Mouse (Mus musculus): ENCODE data around the gene Dscam. TPM values are rescaled to one million over a fixed set of nuclear protein-coding genes. Genes with fewer than 3 reads are reported as not detected.

The Dscam gene
- polyA plus RNA-seq, 1 experiment from 2014 or later: 8.5 TPM

- no peak overlapping the region for H3K4me3 ChIP-seq (replicated peaks; ENCODE audit: low read length)
- H3K36me3 ChIP-seq (ENCODE audit: control insufficient read depth, insufficient read depth): no peaks in the 10 kb centered on the region
- ATAC-seq: no peak
- no peaks in the 10 kb centered on the region for H3K9me3 ChIP-seq (ENCODE audit: control insufficient read depth, low read length)
- WGBS: 44% methylated on average over 5 of the region's 5 CpGs
- no peak overlapping the region for H3K27ac ChIP-seq (ENCODE audit: low read length)
- no peak overlapping the region for H3K9ac ChIP-seq (replicated peaks; ENCODE audit: low read depth, low read length)
- H3K4me2 ChIP-seq (ENCODE audit: low read length): no peak overlapping the region
- no peaks in the 10 kb centered on the region for H3K27me3 ChIP-seq (replicated peaks; ENCODE audit: control insufficient read depth, insufficient read depth, low read length)
- peaks cover 4% of the 10 kb centered on the region; the same call in 1 of the 2 replicates for H3K4me1 ChIP-seq (replicated peaks; ENCODE audit: control insufficient read depth, insufficient read depth, low read length)
Observed at GRCm38 (mm10) chr16:96659275-96659674, 511.3 kb downstream of the Dscam start.

DNA sequence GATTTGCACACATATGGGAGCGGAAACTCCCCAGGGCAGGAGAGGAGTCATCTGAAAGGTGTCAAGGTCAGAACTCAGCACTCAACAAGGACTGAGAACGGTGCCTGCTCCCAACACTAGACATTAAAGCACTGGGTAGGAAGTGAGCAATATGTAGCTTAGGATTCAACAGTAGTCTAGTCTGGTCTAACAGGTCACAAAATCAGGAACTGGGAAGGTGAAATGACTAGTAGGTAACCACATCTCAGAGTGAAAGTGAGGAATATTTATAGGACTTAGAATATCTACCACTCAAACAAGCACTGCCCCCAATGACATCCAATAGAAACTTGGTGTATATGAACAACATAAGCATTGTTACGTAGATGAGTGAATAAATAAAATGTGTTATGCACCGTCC lies 515.0 kb downstream of the Dscam start:
- 90% methylated on average over 4 of the region's 4 CpGs for WGBS
- H3K9ac ChIP-seq (replicated peaks; ENCODE audit: low read depth, low read length): no peak overlapping the region
- no peak overlapping the region for H3K27ac ChIP-seq (ENCODE audit: low read length)
- no peaks in the 10 kb centered on the region for H3K9me3 ChIP-seq (ENCODE audit: control insufficient read depth, low read length)
- peaks cover 4% of the 10 kb centered on the region; the same call in 1 of the 2 replicates for H3K4me1 ChIP-seq (replicated peaks; ENCODE audit: control insufficient read depth, insufficient read depth, low read length)
- ATAC-seq: no peak
- no peak overlapping the region for H3K4me2 ChIP-seq (ENCODE audit: low read length)
- H3K27me3 ChIP-seq (replicated peaks; ENCODE audit: control insufficient read depth, insufficient read depth, low read length): no peaks in the 10 kb centered on the region
- no peaks in the 10 kb centered on the region for H3K36me3 ChIP-seq (ENCODE audit: control insufficient read depth, insufficient read depth)
- H3K4me3 ChIP-seq (replicated peaks; ENCODE audit: low read length): no peak overlapping the region

- ATAC-seq: no peak
Observed at GRCm38 (mm10) chr16:96654054-96654453, 516.5 kb downstream of the Dscam start.

GRCm38 (mm10) chr16:96651444-96651843 lies 519.1 kb downstream of the Dscam start:
- no peak overlapping the region for H3K4me3 ChIP-seq (replicated peaks; ENCODE audit: low read length)
- no peak overlapping the region for H3K27ac ChIP-seq (ENCODE audit: low read length)
- H3K4me2 ChIP-seq (ENCODE audit: low read length): no peak overlapping the region
- ATAC-seq: no peak
- H3K36me3 ChIP-seq (ENCODE audit: control insufficient read depth, insufficient read depth): no peaks in the 10 kb centered on the region
- 91% methylated on average over 3 of the region's 3 CpGs for WGBS
- H3K4me1 ChIP-seq (replicated peaks; ENCODE audit: control insufficient read depth, insufficient read depth, low read length): no peaks in the 10 kb centered on the region
- no peaks in the 10 kb centered on the region for H3K9me3 ChIP-seq (ENCODE audit: control insufficient read depth, low read length)
- no peaks in the 10 kb centered on the region for H3K27me3 ChIP-seq (replicated peaks; ENCODE audit: control insufficient read depth, insufficient read depth, low read length)
- H3K9ac ChIP-seq (replicated peaks; ENCODE audit: low read depth, low read length): no peak overlapping the region

More at GRCm38 (mm10) chr16:96654054-96654453, 516.5 kb downstream of the Dscam start:
- H3K9ac ChIP-seq (replicated peaks; ENCODE audit: low read depth, low read length): no peak overlapping the region
- H3K27me3 ChIP-seq (replicated peaks; ENCODE audit: control insufficient read depth, insufficient read depth, low read length): no peaks in the 10 kb centered on the region
- no peak overlapping the region for H3K4me2 ChIP-seq (ENCODE audit: low read length)
- 93% methylated on average over 4 of the region's 4 CpGs for WGBS
- H3K4me1 ChIP-seq (replicated peaks; ENCODE audit: control insufficient read depth, insufficient read depth, low read length): peaks cover 1% of the 10 kb centered on the region; the same call in 1 of the 2 replicates
- no peak overlapping the region for H3K4me3 ChIP-seq (replicated peaks; ENCODE audit: low read length)
- H3K36me3 ChIP-seq (ENCODE audit: control insufficient read depth, insufficient read depth): no peaks in the 10 kb centered on the region
- no peak overlapping the region for H3K27ac ChIP-seq (ENCODE audit: low read length)
- no peaks in the 10 kb centered on the region for H3K9me3 ChIP-seq (ENCODE audit: control insufficient read depth, low read length)

DNA sequence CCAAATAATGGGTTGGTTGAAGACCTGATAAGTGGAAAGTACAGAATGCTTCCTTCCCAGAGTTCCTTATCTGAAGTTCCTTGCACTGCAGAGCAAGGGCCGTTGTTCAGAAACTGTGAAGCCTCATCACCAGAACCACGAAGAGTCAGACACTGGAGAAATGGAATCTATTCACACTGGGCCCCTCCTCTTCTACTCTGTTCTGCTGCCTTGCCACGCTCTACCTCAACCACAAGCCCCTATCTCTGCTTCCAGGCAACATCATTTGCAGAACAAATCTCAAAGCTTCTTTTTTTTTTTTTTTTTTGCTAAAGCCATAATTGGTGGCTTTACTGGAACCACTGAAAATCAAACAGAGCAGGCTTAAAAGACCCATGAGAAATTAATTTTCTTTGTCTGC lies 530.5 kb downstream of the Dscam start:
- H3K36me3 ChIP-seq (ENCODE audit: control insufficient read depth, insufficient read depth): no peaks in the 10 kb centered on the region
- H3K4me3 ChIP-seq (replicated peaks; ENCODE audit: low read length): no peak overlapping the region
- H3K4me2 ChIP-seq (ENCODE audit: low read length): no peak overlapping the region
- H3K27ac ChIP-seq (ENCODE audit: low read length): no peak overlapping the region
- ATAC-seq: no peak
- H3K4me1 ChIP-seq (replicated peaks; ENCODE audit: control insufficient read depth, insufficient read depth, low read length): no peaks in the 10 kb centered on the region
- 71% methylated on average over 3 of the region's 3 CpGs for WGBS
- no peaks in the 10 kb centered on the region for H3K27me3 ChIP-seq (replicated peaks; ENCODE audit: control insufficient read depth, insufficient read depth, low read length)
- H3K9me3 ChIP-seq (ENCODE audit: control insufficient read depth, low read length): no peaks in the 10 kb centered on the region
- H3K9ac ChIP-seq (replicated peaks; ENCODE audit: low read depth, low read length): no peak overlapping the region

- ATAC-seq: no peak
- H3K9me3 ChIP-seq (ENCODE audit: control insufficient read depth, low read length): no peaks in the 10 kb centered on the region
- 71% methylated on average over 2 of the region's 2 CpGs for WGBS
- no peak overlapping the region for H3K9ac ChIP-seq (replicated peaks; ENCODE audit: low read depth, low read length)
- H3K27me3 ChIP-seq (replicated peaks; ENCODE audit: control insufficient read depth, insufficient read depth, low read length): no peaks in the 10 kb centered on the region
- no peak overlapping the region for H3K27ac ChIP-seq (ENCODE audit: low read length)
- no peaks in the 10 kb centered on the region for H3K36me3 ChIP-seq (ENCODE audit: control insufficient read depth, insufficient read depth)
- H3K4me2 ChIP-seq (ENCODE audit: low read length): no peak overlapping the region
- H3K4me3 ChIP-seq (replicated peaks; ENCODE audit: low read length): no peak overlapping the region
- peaks cover 9% of the 10 kb centered on the region for H3K4me1 ChIP-seq (replicated peaks; ENCODE audit: control insufficient read depth, insufficient read depth, low read length)
Observed at GRCm38 (mm10) chr16:96635916-96636315, 534.6 kb downstream of the Dscam start.

DNA sequence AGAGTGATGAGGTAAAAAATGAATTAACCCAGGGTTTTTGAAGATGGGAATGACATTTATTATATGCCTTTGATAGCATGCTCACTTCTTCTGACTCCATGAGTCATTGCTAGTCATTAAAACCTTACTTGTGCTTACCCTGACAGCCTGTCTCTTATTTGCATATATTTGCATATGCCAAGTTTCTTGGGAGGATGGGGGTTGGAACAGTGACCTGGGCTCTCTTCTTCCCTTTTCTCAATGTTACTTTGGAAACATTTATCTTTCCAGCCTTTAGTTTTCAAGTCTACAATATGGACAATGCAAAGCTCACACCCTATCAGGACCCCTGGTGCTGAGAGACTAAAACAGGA lies 535.8 kb downstream of the Dscam start:
- H3K4me2 ChIP-seq (ENCODE audit: low read length): no peak overlapping the region
- no peak overlapping the region for H3K27ac ChIP-seq (ENCODE audit: low read length)
- no peak overlapping the region for H3K4me3 ChIP-seq (replicated peaks; ENCODE audit: low read length)
- no peaks in the 10 kb centered on the region for H3K36me3 ChIP-seq (ENCODE audit: control insufficient read depth, insufficient read depth)
- no peaks in the 10 kb centered on the region for H3K9me3 ChIP-seq (ENCODE audit: control insufficient read depth, low read length)
- ATAC-seq: no peak
- no peak overlapping the region for H3K9ac ChIP-seq (replicated peaks; ENCODE audit: low read depth, low read length)
- peaks cover 9% of the 10 kb centered on the region for H3K4me1 ChIP-seq (replicated peaks; ENCODE audit: control insufficient read depth, insufficient read depth, low read length)
- no peaks in the 10 kb centered on the region for H3K27me3 ChIP-seq (replicated peaks; ENCODE audit: control insufficient read depth, insufficient read depth, low read length)

DNA sequence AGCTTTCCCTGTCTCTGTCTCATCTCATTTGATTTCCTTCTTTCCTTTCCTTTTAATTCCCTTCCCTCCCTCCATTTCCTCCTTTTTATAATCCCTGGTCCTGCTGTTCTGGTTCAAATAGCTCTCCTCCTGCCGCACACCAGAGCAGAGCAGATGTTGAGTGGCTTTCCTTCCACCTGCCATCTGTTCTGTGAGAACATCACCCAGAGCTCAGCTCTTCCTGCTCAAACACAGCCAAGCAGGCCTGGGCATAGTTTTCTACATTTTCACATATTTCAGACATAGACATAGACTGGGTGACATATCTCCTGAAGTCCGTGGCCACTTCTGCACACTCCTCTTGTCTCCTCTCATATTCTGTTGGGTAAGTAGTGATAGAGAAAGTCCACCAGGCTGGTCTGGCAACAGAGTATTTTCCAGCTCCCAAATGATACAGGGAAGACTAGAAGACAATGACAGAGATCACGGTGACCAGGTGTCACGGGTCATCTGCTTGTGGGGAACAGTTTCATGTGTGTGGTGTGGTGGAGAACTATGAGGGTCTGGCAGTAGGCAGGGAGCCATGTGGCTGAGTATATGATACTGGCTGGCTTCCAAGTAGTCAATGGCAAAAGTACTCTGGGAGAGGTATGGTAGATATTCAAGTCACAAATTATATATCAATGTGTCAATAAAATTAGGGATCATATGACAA lies 536.3 kb downstream of the Dscam start:
- Histone ChIP-seq H3K27ac (ENCODE audit: low read length) (no peak overlapping the region), H3K4me1 (replicated peaks; ENCODE audit: control insufficient read depth, insufficient read depth, low read length) (peaks cover 9% of the 10 kb centered on the region), H3K9ac (replicated peaks; ENCODE audit: low read depth, low read length) (no peak overlapping the region), H3K36me3 (ENCODE audit: control insufficient read depth, insufficient read depth) (no peaks in the 10 kb centered on the region), H3K27me3 (replicated peaks; ENCODE audit: control insufficient read depth, insufficient read depth, low read length) (no peaks in the 10 kb centered on the region), H3K4me3 (replicated peaks; ENCODE audit: low read length) (no peak overlapping the region), H3K4me2 (ENCODE audit: low read length) (no peak overlapping the region), H3K9me3 (ENCODE audit: control insufficient read depth, low read length) (no peaks in the 10 kb centered on the region)
- 0 out of 2 replicates have a peak, but pooled peaks have one; percentile 38 for ATAC-seq
- WGBS: 69% methylated on average over 4 of the region's 4 CpGs

GRCm38 (mm10) chr16:96630241-96630640 lies 540.3 kb downstream of the Dscam start:
- H3K36me3 ChIP-seq (ENCODE audit: control insufficient read depth, insufficient read depth): no peaks in the 10 kb centered on the region
- no peak for ATAC-seq
- H3K4me2 ChIP-seq (ENCODE audit: low read length): no peak overlapping the region
- peaks cover 12% of the 10 kb centered on the region for H3K4me1 ChIP-seq (replicated peaks; ENCODE audit: control insufficient read depth, insufficient read depth, low read length)
- H3K27ac ChIP-seq (ENCODE audit: low read length): no peak overlapping the region
- H3K27me3 ChIP-seq (replicated peaks; ENCODE audit: control insufficient read depth, insufficient read depth, low read length): no peaks in the 10 kb centered on the region
- no peaks in the 10 kb centered on the region for H3K9me3 ChIP-seq (ENCODE audit: control insufficient read depth, low read length)
- no peak overlapping the region for H3K9ac ChIP-seq (replicated peaks; ENCODE audit: low read depth, low read length)
- WGBS: 80% methylated on average over 7 of the region's 7 CpGs
- H3K4me3 ChIP-seq (replicated peaks; ENCODE audit: low read length): no peak overlapping the region

- WGBS: 93% methylated on average over 5 of the region's 5 CpGs
- Histone ChIP-seq H3K9ac (replicated peaks; ENCODE audit: low read depth, low read length) (no peak overlapping the region), H3K27ac (ENCODE audit: low read length) (no peak overlapping the region), H3K27me3 (replicated peaks; ENCODE audit: control insufficient read depth, insufficient read depth, low read length) (no peaks in the 10 kb centered on the region), H3K4me3 (replicated peaks; ENCODE audit: low read length) (no peak overlapping the region), H3K4me1 (replicated peaks; ENCODE audit: control insufficient read depth, insufficient read depth, low read length) (peaks cover 15% of the 10 kb centered on the region), H3K4me2 (ENCODE audit: low read length) (no peak overlapping the region), H3K36me3 (ENCODE audit: control insufficient read depth, insufficient read depth) (no peaks in the 10 kb centered on the region), H3K9me3 (ENCODE audit: control insufficient read depth, low read length) (no peaks in the 10 kb centered on the region)
- no peak for ATAC-seq
Observed at GRCm38 (mm10) chr16:96629623-96630022, 540.9 kb downstream of the Dscam start.
